In genomic region chr4:101707953-101708352, GRCm38 (mm10) we compare ENCODE assay signal across 30 mouse cellular contexts. TPM values are rescaled to one million over a fixed set of nuclear protein-coding genes. Genes with fewer than 3 reads are reported as not detected.
DNase-seq lines count a peak whose midpoint lies in the region; ATAC-seq and TF ChIP-seq lines count a peak whose summit lies in the region.
"Had no signal": no experiment of that assay in that cellular context is flagged by ENCODE, and none has a peak within 500 bp of the region (broad histone marks: within the 10 kb centered on the region; RNA-seq: fewer than 3 reads in every experiment).

No protein-coding gene starts in this region.

- no peak overlapping the region; the same call in 1 of the 2 replicates for H3K27ac ChIP-seq in lung, embryonic 14.5 days (ENCODE audit: low read depth)
- H3K27ac ChIP-seq in embryonic facial prominence, embryonic 12.5 days: peak overlapping the region; percentile 78
- peak overlapping the region; percentile 43; the same call in 1 of the 2 replicates for H3K27ac ChIP-seq in limb, embryonic 10.5 days
- H3K27ac ChIP-seq in limb, embryonic 15.5 days: peak overlapping the region; percentile 12; the same call in 1 of the 2 replicates
- H3K27ac ChIP-seq: forebrain, embryonic 12.5 days; heart, embryonic 10.5 days; heart, embryonic 15.5 days; hindbrain, embryonic 12.5 days; hindbrain, postnatal 0 days; intestine, embryonic 15.5 days; liver, embryonic 15.5 days; macrophage; midbrain, embryonic 15.5 days had no signal

- no peak overlapping the region for H3K9ac ChIP-seq in lung, embryonic 14.5 days
- no peak overlapping the region for H3K9ac ChIP-seq in embryonic facial prominence, embryonic 12.5 days
- H3K9ac ChIP-seq in limb, embryonic 15.5 days: no peak overlapping the region
- H3K9ac ChIP-seq: forebrain, embryonic 12.5 days; heart, embryonic 15.5 days; hindbrain, embryonic 12.5 days; intestine, embryonic 15.5 days; liver, embryonic 15.5 days; midbrain, embryonic 15.5 days had no signal

- ATAC-seq in lung, embryonic 14.5 days (ENCODE audit: insufficient read depth): peak; percentile 55; the same call in 1 of the 2 replicates
- ATAC-seq in embryonic facial prominence, embryonic 12.5 days (ENCODE audit: insufficient number of reproducible peaks, insufficient read depth, low FRiP score, low TSS enrichment): no peak
- ATAC-seq in limb, embryonic 15.5 days (ENCODE audit: insufficient number of reproducible peaks, low FRiP score, low TSS enrichment, low read depth): no peak
- ATAC-seq: hindbrain, postnatal 0 days; intestine, embryonic 15.5 days; lung, postnatal 0 days; midbrain, embryonic 15.5 days had no signal

- no peaks in the 10 kb centered on the region for H3K27me3 ChIP-seq in lung, embryonic 14.5 days (ENCODE audit: insufficient read depth, low read length)
- H3K27me3 ChIP-seq in embryonic facial prominence, embryonic 12.5 days: no peaks in the 10 kb centered on the region
- no peaks in the 10 kb centered on the region for H3K27me3 ChIP-seq in limb, embryonic 10.5 days (ENCODE audit: low read depth, poor library complexity, severe bottlenecking)
- no peaks in the 10 kb centered on the region for H3K27me3 ChIP-seq in limb, embryonic 15.5 days
- H3K27me3 ChIP-seq: forebrain, embryonic 12.5 days; heart, embryonic 15.5 days; hindbrain, embryonic 12.5 days; intestine, embryonic 15.5 days; liver, embryonic 15.5 days; midbrain, embryonic 15.5 days had no signal

- no peaks in the 10 kb centered on the region for H3K36me3 ChIP-seq in lung, embryonic 14.5 days (ENCODE audit: insufficient read depth)
- no peaks in the 10 kb centered on the region for H3K36me3 ChIP-seq in embryonic facial prominence, embryonic 12.5 days
- H3K36me3 ChIP-seq in limb, embryonic 10.5 days: no peaks in the 10 kb centered on the region
- no peaks in the 10 kb centered on the region for H3K36me3 ChIP-seq in limb, embryonic 15.5 days
- H3K36me3 ChIP-seq: forebrain, embryonic 12.5 days; G1E; heart, embryonic 10.5 days; heart, embryonic 15.5 days; hindbrain, embryonic 12.5 days; intestine, embryonic 15.5 days; liver, embryonic 15.5 days; midbrain, embryonic 15.5 days had no signal

- peak; percentile 52 for DNase-seq in lung, embryonic 14.5 days
- DNase-seq in lung, adult 2 months: no peak
- no peak for DNase-seq in limb, embryonic 10.5 days (ENCODE audit: low spot score)
- DNase-seq in c-Kit-positive CD71-positive TER-119-positive erythroid progenitor cells, embryonic 14.5 days (ENCODE audit: low spot score): no peak
- no peak for DNase-seq in kidney, adult 8-10 months
- DNase-seq in cerebellum, postnatal 36 days: no peak
- DNase-seq: adrenal gland, postnatal 10 days; cerebellum, adult 18-20 months; cerebellum, postnatal 10 days; gastrocnemius, postnatal 14 days; heart, adult 11 months; kidney, adult 2 months; kidney, postnatal 14 days; layer of hippocampus, adult 9-11 months; right cerebral cortex, postnatal 25 days; spleen, adult 18-20 months; thymus, postnatal 25 days had no signal

- 27% methylated on average over 3 of the region's 3 CpGs for WGBS in lung, embryonic 14.5 days
- WGBS in lung, adult 2 months: 57% methylated on average over 3 of the region's 3 CpGs
- WGBS in embryonic facial prominence, embryonic 12.5 days: 19% methylated on average over 3 of the region's 3 CpGs
- WGBS in limb, embryonic 10.5 days: 47% methylated on average over 3 of the region's 3 CpGs
- 31% methylated on average over 3 of the region's 3 CpGs for WGBS in limb, embryonic 15.5 days

- no peak overlapping the region for H3K4me3 ChIP-seq in lung, embryonic 14.5 days (ENCODE audit: low read depth, low read length)
- H3K4me3 ChIP-seq in lung, adult 2 months (replicated peaks; ENCODE audit: extremely low read depth, low read depth, low read length): no peak overlapping the region
- H3K4me3 ChIP-seq in embryonic facial prominence, embryonic 12.5 days: no peak overlapping the region
- H3K4me3 ChIP-seq in limb, embryonic 10.5 days: no peak overlapping the region
- H3K4me3 ChIP-seq in limb, embryonic 15.5 days: no peak overlapping the region
- H3K4me3 ChIP-seq: forebrain, embryonic 12.5 days; heart, embryonic 10.5 days; heart, embryonic 15.5 days; hindbrain, embryonic 12.5 days; intestine, embryonic 15.5 days; liver, embryonic 15.5 days; midbrain, embryonic 15.5 days had no signal

- H3K4me2 ChIP-seq in lung, embryonic 14.5 days: no peak overlapping the region
- H3K4me2 ChIP-seq in embryonic facial prominence, embryonic 12.5 days (replicated peaks): no peak overlapping the region
- H3K4me2 ChIP-seq in limb, embryonic 15.5 days: no peak overlapping the region
- H3K4me2 ChIP-seq: forebrain, embryonic 12.5 days; heart, embryonic 15.5 days; hindbrain, embryonic 12.5 days; intestine, embryonic 15.5 days; liver, embryonic 15.5 days; midbrain, embryonic 15.5 days had no signal

- no peaks in the 10 kb centered on the region for H3K9me3 ChIP-seq in lung, embryonic 14.5 days (ENCODE audit: low read depth, low read length)
- H3K9me3 ChIP-seq in embryonic facial prominence, embryonic 12.5 days: no peaks in the 10 kb centered on the region
- H3K9me3 ChIP-seq in limb, embryonic 10.5 days (replicated peaks): no peaks in the 10 kb centered on the region
- H3K9me3 ChIP-seq in limb, embryonic 15.5 days: no peaks in the 10 kb centered on the region
- H3K9me3 ChIP-seq: forebrain, embryonic 12.5 days; G1E; heart, embryonic 10.5 days; heart, embryonic 15.5 days; hindbrain, embryonic 12.5 days; intestine, embryonic 15.5 days; liver, embryonic 15.5 days; midbrain, embryonic 15.5 days had no signal

- no peak for TF ChIP-seq POLR2A in lung, adult 2 months (IDR thresholded peaks at IDR 0.05; ENCODE audit: borderline replicate concordance, extremely low read depth, low read depth, low read length)

- no peaks in the 10 kb centered on the region; the same call in 1 of the 2 replicates for H3K4me1 ChIP-seq in lung, embryonic 14.5 days (ENCODE audit: insufficient read depth)
- H3K4me1 ChIP-seq in lung, adult 2 months (ENCODE audit: control insufficient read depth, insufficient read depth, low read length): no peaks in the 10 kb centered on the region
- H3K4me1 ChIP-seq in embryonic facial prominence, embryonic 12.5 days: peaks cover 17% of the 10 kb centered on the region
- H3K4me1 ChIP-seq in limb, embryonic 10.5 days: peaks cover 40% of the 10 kb centered on the region
- peaks cover 9% of the 10 kb centered on the region; the same call in 1 of the 2 replicates for H3K4me1 ChIP-seq in limb, embryonic 15.5 days
- H3K4me1 ChIP-seq: forebrain, embryonic 12.5 days; heart, embryonic 10.5 days; heart, embryonic 15.5 days; hindbrain, embryonic 12.5 days; intestine, embryonic 15.5 days; liver, embryonic 15.5 days; midbrain, embryonic 15.5 days had no signal

- TF ChIP-seq CTCF in lung, embryonic 14.5 days (IDR thresholded peaks at IDR 0.05; ENCODE audit: low read depth): no peak
- TF ChIP-seq CTCF in lung, adult 2 months (IDR thresholded peaks at IDR 0.05; ENCODE audit: insufficient read depth, low read length): no peak

RNA-seq across cellular contexts. Expression of gene Lepr, which starts 9.3 kb away (rescaled TPM):
- 7.3 and 9.2 TPM in 2 replicates for polyA plus RNA-seq in lung, embryonic 14.5 days (2014; fragmentation: Nextera tagmentation; extraction: Ambion mirVana)
- 8.6 and 13.6 TPM in 2 replicates for polyA plus RNA-seq in lung, adult 2 months (2012; rRNA removed)
- polyA plus RNA-seq in embryonic facial prominence, embryonic 12.5 days (2016; fragmentation: Nextera tagmentation; extraction: Ambion mirVana): 12.1 and 13.5 TPM in 2 replicates
- 1.3 and 3.2 TPM in 2 replicates for polyA plus RNA-seq in limb, embryonic 10.5 days (2016; fragmentation: Nextera tagmentation; extraction: Ambion mirVana)
- 19.1 and 21.4 TPM in 2 replicates for polyA plus RNA-seq in limb, embryonic 15.5 days (2015; fragmentation: Nextera tagmentation; extraction: Ambion mirVana)
- polyA plus RNA-seq: G1E, macrophage had no signal
